Mouse (Mus musculus): Measurements from ENCODE around the gene Efcab9. TPM values are rescaled to one million over a fixed set of nuclear protein-coding genes. Genes with fewer than 3 reads are reported as not detected.

Gene Efcab9
- polyA plus RNA-seq, 1 experiment from 2014 or later = 0.77 TPM

DNA sequence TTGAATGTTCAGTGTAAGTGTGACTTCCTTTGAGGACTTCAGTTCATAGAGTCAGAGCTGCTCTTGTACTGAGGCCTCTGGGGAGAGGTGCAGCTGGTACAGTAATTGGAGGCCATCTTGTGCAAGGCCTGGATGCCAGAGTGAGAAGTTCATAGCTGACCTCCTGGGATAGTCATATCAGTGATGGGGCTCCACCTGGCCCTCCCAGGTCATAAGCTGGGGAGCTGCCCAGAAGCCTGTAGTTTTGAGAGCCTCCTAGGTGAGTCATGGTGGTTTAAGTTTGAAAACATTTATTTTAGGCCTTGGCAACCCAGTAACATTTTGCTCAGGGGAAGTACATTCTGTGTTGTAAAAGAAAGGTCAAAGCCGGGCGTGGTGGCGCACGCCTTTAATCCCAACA lies 26.1 kb upstream of the Efcab9 start:
- Histone ChIP-seq H3K4me2 (ENCODE audit: low read depth, low read length) (no peak overlapping the region), H3K4me3 (ENCODE audit: low read length) (no peak overlapping the region), H3K9me3 (ENCODE audit: control insufficient read depth, low read length) (no peaks in the 10 kb centered on the region), H3K4me1 (ENCODE audit: control insufficient read depth, insufficient read depth, low read length) (peaks cover 29% of the 10 kb centered on the region), H3K27ac (ENCODE audit: low read length) (no peak overlapping the region), H3K9ac (ENCODE audit: low read depth, low read length) (no peak overlapping the region), H3K27me3 (replicated peaks; ENCODE audit: control insufficient read depth, insufficient read depth, low read length) (no peaks in the 10 kb centered on the region), H3K36me3 (ENCODE audit: control insufficient read depth, insufficient read depth, low read length) (no peaks in the 10 kb centered on the region)
- ATAC-seq = no peak
- 93% methylated on average over 4 of the region's 4 CpGs for WGBS

GRCm38 (mm10) chr11:32556333-32556990 lies 24.6 kb upstream of the Efcab9 start:
- no peak overlapping the region for H3K4me2 ChIP-seq (ENCODE audit: low read depth, low read length)
- no peak for ATAC-seq
- no peaks in the 10 kb centered on the region for H3K27me3 ChIP-seq (replicated peaks; ENCODE audit: control insufficient read depth, insufficient read depth, low read length)
- no peaks in the 10 kb centered on the region for H3K36me3 ChIP-seq (ENCODE audit: control insufficient read depth, insufficient read depth, low read length)
- 79% methylated on average over 10 of the region's 10 CpGs for WGBS
- H3K4me3 ChIP-seq (ENCODE audit: low read length) = no peak overlapping the region
- peaks cover 41% of the 10 kb centered on the region for H3K4me1 ChIP-seq (ENCODE audit: control insufficient read depth, insufficient read depth, low read length)
- no peaks in the 10 kb centered on the region for H3K9me3 ChIP-seq (ENCODE audit: control insufficient read depth, low read length)
- no peak overlapping the region for H3K9ac ChIP-seq (ENCODE audit: low read depth, low read length)
- H3K27ac ChIP-seq (ENCODE audit: low read length) = no peak overlapping the region

DNA sequence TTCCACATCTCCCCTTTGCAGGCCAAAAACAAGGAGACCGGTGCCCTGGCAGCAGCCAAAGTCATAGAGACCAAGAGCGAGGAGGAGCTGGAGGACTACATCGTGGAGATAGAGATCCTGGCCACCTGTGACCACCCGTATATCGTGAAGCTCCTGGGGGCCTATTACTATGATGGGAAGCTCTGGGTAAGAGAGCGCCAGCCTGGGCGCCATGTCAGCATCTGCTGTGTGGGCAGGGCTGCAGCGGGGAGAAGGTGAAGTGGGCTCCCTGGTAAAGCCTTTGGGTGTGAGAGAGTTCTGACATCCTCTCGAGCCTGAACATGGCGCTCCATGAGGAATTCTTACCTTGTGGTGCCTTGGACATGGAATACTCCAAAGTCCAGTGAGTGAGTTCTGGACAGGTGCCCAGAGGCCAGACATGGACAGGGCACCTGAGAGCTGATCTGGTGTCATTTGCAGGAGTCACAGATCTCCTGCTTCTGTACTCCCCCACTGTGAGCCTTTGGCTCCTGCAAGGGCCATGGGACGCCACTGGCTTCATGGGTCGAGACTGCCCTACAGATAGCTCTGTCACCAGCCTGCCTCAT lies 23.3 kb upstream of the Efcab9 start:
- Histone ChIP-seq H3K27ac (ENCODE audit: low read length) (0 out of 2 replicates have a peak overlapping the region, but pooled peaks have one; percentile 42), H3K9me3 (ENCODE audit: control insufficient read depth, low read length) (no peaks in the 10 kb centered on the region), H3K9ac (ENCODE audit: low read depth, low read length) (no peak overlapping the region), H3K4me3 (ENCODE audit: low read length) (no peak overlapping the region), H3K36me3 (ENCODE audit: control insufficient read depth, insufficient read depth, low read length) (no peaks in the 10 kb centered on the region), H3K27me3 (replicated peaks; ENCODE audit: control insufficient read depth, insufficient read depth, low read length) (no peaks in the 10 kb centered on the region), H3K4me1 (ENCODE audit: control insufficient read depth, insufficient read depth, low read length) (peaks cover 45% of the 10 kb centered on the region), H3K4me2 (ENCODE audit: low read depth, low read length) (0 out of 2 replicates have a peak overlapping the region, but pooled peaks have one; percentile 16)
- WGBS = 92% methylated on average over 12 of the region's 12 CpGs
- ATAC-seq = no peak

GRCm38 (mm10) chr11:32554141-32555091 lies 22.5 kb upstream of the Efcab9 start:
- 68% methylated on average over 14 of the region's 14 CpGs for WGBS

GRCm38 (mm10) chr11:32553311-32554140 lies 21.6 kb upstream of the Efcab9 start:
- H3K9ac ChIP-seq (ENCODE audit: low read depth, low read length) = 0 out of 2 replicates have a peak overlapping the region, but pooled peaks have one; percentile 15
- no peak overlapping the region for H3K4me2 ChIP-seq (ENCODE audit: low read depth, low read length)
- H3K27me3 ChIP-seq (replicated peaks; ENCODE audit: control insufficient read depth, insufficient read depth, low read length) = no peaks in the 10 kb centered on the region
- H3K4me3 ChIP-seq (ENCODE audit: low read length) = no peak overlapping the region
- H3K9me3 ChIP-seq (ENCODE audit: control insufficient read depth, low read length) = no peaks in the 10 kb centered on the region
- peak; percentile 37 for ATAC-seq
- H3K4me1 ChIP-seq (ENCODE audit: control insufficient read depth, insufficient read depth, low read length) = peaks cover 42% of the 10 kb centered on the region
- H3K27ac ChIP-seq (ENCODE audit: low read length) = peak overlapping the region; percentile 53
- H3K36me3 ChIP-seq (ENCODE audit: control insufficient read depth, insufficient read depth, low read length) = no peaks in the 10 kb centered on the region
- WGBS = 50% methylated on average over 14 of the region's 14 CpGs

More at GRCm38 (mm10) chr11:32554141-32555091, 22.5 kb upstream of the Efcab9 start:
- Histone ChIP-seq H3K27ac (ENCODE audit: low read length) (peak overlapping the region; percentile 53; the same call in 1 of the 2 replicates), H3K4me1 (ENCODE audit: control insufficient read depth, insufficient read depth, low read length) (peaks cover 45% of the 10 kb centered on the region), H3K27me3 (replicated peaks; ENCODE audit: control insufficient read depth, insufficient read depth, low read length) (no peaks in the 10 kb centered on the region), H3K9ac (ENCODE audit: low read depth, low read length) (no peak overlapping the region), H3K4me2 (ENCODE audit: low read depth, low read length) (0 out of 2 replicates have a peak overlapping the region, but pooled peaks have one; percentile 16), H3K4me3 (ENCODE audit: low read length) (no peak overlapping the region), H3K9me3 (ENCODE audit: control insufficient read depth, low read length) (no peaks in the 10 kb centered on the region), H3K36me3 (ENCODE audit: control insufficient read depth, insufficient read depth, low read length) (no peaks in the 10 kb centered on the region)
- peak; percentile 63 for ATAC-seq

GRCm38 (mm10) chr11:32552401-32553090 lies 20.7 kb upstream of the Efcab9 start:
- no peak overlapping the region for H3K4me3 ChIP-seq (ENCODE audit: low read length)
- WGBS = 56% methylated on average over 13 of the region's 13 CpGs
- no peaks in the 10 kb centered on the region for H3K36me3 ChIP-seq (ENCODE audit: control insufficient read depth, insufficient read depth, low read length)
- H3K4me2 ChIP-seq (ENCODE audit: low read depth, low read length) = no peak overlapping the region
- no peaks in the 10 kb centered on the region for H3K27me3 ChIP-seq (replicated peaks; ENCODE audit: control insufficient read depth, insufficient read depth, low read length)
- 0 out of 2 replicates have a peak, but pooled peaks have one; percentile 4 for ATAC-seq
- peaks cover 38% of the 10 kb centered on the region for H3K4me1 ChIP-seq (ENCODE audit: control insufficient read depth, insufficient read depth, low read length)
- H3K9me3 ChIP-seq (ENCODE audit: control insufficient read depth, low read length) = no peaks in the 10 kb centered on the region
- H3K9ac ChIP-seq (ENCODE audit: low read depth, low read length) = 0 out of 2 replicates have a peak overlapping the region, but pooled peaks have one; percentile 15
- H3K27ac ChIP-seq (ENCODE audit: low read length) = peak overlapping the region; percentile 53

GRCm38 (mm10) chr11:32551579-32552297 lies 19.9 kb upstream of the Efcab9 start:
- Histone ChIP-seq H3K4me1 (ENCODE audit: control insufficient read depth, insufficient read depth, low read length) (peaks cover 38% of the 10 kb centered on the region), H3K4me2 (ENCODE audit: low read depth, low read length) (no peak overlapping the region), H3K27ac (ENCODE audit: low read length) (0 out of 2 replicates have a peak overlapping the region, but pooled peaks have one; percentile 53), H3K36me3 (ENCODE audit: control insufficient read depth, insufficient read depth, low read length) (no peaks in the 10 kb centered on the region), H3K4me3 (ENCODE audit: low read length) (no peak overlapping the region), H3K9me3 (ENCODE audit: control insufficient read depth, low read length) (no peaks in the 10 kb centered on the region), H3K27me3 (replicated peaks; ENCODE audit: control insufficient read depth, insufficient read depth, low read length) (no peaks in the 10 kb centered on the region), H3K9ac (ENCODE audit: low read depth, low read length) (no peak overlapping the region)
- ATAC-seq = peak; percentile 52
- 57% methylated on average over 12 of the region's 12 CpGs for whole genome bisulfite sequencing

DNA sequence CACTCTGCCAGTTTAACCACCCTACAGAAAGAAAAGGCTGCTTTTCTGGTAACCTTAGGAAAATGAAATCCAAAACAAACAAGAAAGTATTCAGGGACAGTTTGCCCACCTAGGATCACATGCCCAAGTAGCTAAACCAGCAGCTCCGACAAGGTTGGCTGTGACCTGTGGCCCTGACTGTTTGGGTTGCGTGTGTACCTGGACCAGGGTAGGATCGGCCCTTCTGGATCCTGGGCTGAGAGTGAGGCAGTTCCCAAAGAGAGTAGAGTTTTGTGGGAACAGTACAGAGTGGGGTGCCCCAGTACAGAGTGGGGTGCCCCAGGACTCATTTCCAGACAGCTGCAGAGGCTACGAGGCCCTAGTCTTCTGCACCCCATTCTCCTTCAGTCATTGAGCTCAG lies 19.2 kb upstream of the Efcab9 start:
- Histone ChIP-seq H3K4me2 (ENCODE audit: low read depth, low read length) (no peak overlapping the region), H3K36me3 (ENCODE audit: control insufficient read depth, insufficient read depth, low read length) (no peaks in the 10 kb centered on the region), H3K9ac (ENCODE audit: low read depth, low read length) (no peak overlapping the region), H3K4me1 (ENCODE audit: control insufficient read depth, insufficient read depth, low read length) (peaks cover 38% of the 10 kb centered on the region), H3K9me3 (ENCODE audit: control insufficient read depth, low read length) (no peaks in the 10 kb centered on the region), H3K27me3 (replicated peaks; ENCODE audit: control insufficient read depth, insufficient read depth, low read length) (no peaks in the 10 kb centered on the region), H3K4me3 (ENCODE audit: low read length) (no peak overlapping the region), H3K27ac (ENCODE audit: low read length) (no peak overlapping the region)
- ATAC-seq = no peak
- 90% methylated on average over 4 of the region's 4 CpGs for WGBS
